Mouse (Mus musculus): ENCODE measurements around the gene Gm45844. TPM values are rescaled to one million over a fixed set of nuclear protein-coding genes. Genes with fewer than 3 reads are reported as not detected.
"Not testable (repeated sequence)": the region's sequence is repeated elsewhere in the genome, so short reads cannot be mapped to it uniquely, and the experiment has no call there.

Gene Gm45844
- total RNA-seq (2021): under 1 TPM; 0.49 to 0.59 TPM
- long read RNA-seq, experiment 1, partial matches to known transcripts: 1 of 1 reads
- long read RNA-seq, experiment 1, other reads (novel, unspliced or antisense): 0 of 1 reads
- long read RNA-seq, experiment 2: 0 reads

- intact Hi-C loops (cut with DNase I; ENCODE audit: low total_unique reads): not testable (repeated sequence)
- peak; percentile 85 for DNase-seq
Measured at GRCm38 (mm10) chr7:7277966-7278567, at the start of gene Gm45844. Gene Gm45844, minus strand, starts transcription at chr7:7278289.

GRCm38 (mm10) chr7:7295595-7295994 lies 17.5 kb upstream of the Gm45844 start:
- intact Hi-C loops (cut with DNase I; ENCODE audit: low total_unique reads): no loop called here

GRCm38 (mm10) chr7:7281383-7281782 lies 3.3 kb upstream of the Gm45844 start:
- no peak for DNase-seq
- intact Hi-C loops (cut with DNase I; ENCODE audit: low total_unique reads): no loop called here

More at GRCm38 (mm10) chr7:7295595-7295994, 17.5 kb upstream of the Gm45844 start:
- peak; percentile 18 for DNase-seq

GRCm38 (mm10) chr7:7277556-7277955 lies 533 bp downstream of the Gm45844 start:
- peak; percentile 24 for DNase-seq
- intact Hi-C loops (cut with DNase I; ENCODE audit: low total_unique reads): not testable (repeated sequence)

GRCm38 (mm10) chr7:7247228-7247627 lies 30.9 kb downstream of the Gm45844 start, which contains the start of gene Vmn2r29:
Gene Vmn2r29, minus strand, starts transcription at chr7:7247328.
- intact Hi-C loops (cut with DNase I; ENCODE audit: low total_unique reads); DNase-seq: not testable (repeated sequence)

GRCm38 (mm10) chr7:7209313-7210151 lies 68.6 kb downstream of the Gm45844 start, which contains the start of gene Zfp772:
Gene Zfp772, minus strand, starts transcription at chr7:7209998.
- DNase-seq; intact Hi-C loops (cut with DNase I; ENCODE audit: low total_unique reads): not testable (repeated sequence)

- intact Hi-C loops (cut with DNase I; ENCODE audit: low total_unique reads): no loop called here
- peak; percentile 55 for DNase-seq
Measured at GRCm38 (mm10) chr7:7188191-7188942, 89.7 kb downstream of the Gm45844 start.

- intact Hi-C loops (cut with DNase I; ENCODE audit: low total_unique reads): no loop called here
- no peak for DNase-seq
Measured at GRCm38 (mm10) chr7:7187417-7188190, 90.5 kb downstream of the Gm45844 start.

GRCm38 (mm10) chr7:7185897-7186296 lies 92.2 kb downstream of the Gm45844 start:
- intact Hi-C loops (cut with DNase I; ENCODE audit: low total_unique reads): no loop called here
- DNase-seq: no peak

- intact Hi-C loops (cut with DNase I; ENCODE audit: low total_unique reads): no loop called here
- DNase-seq: peak; percentile 47
Measured at GRCm38 (mm10) chr7:7171227-7172147, 106.6 kb downstream of the Gm45844 start, which contains the start of gene Zfp418. Gene Zfp418, plus strand, starts transcription at chr7:7171330.

Small RNA genes lying within 50 kb of the gene (microRNA-seq; reads per million reads assigned to microRNA genes)
- gene Mir5620: 1.0 to 2.2 reads per million in 2 experiments

Other genes with a start within 250 kb of the Gm45844 start
- 1 to 10 TPM; 2.7 to 3.4 TPM for gene Zfp954, start 156.8 kb downstream of the Gm45844 start, total RNA-seq (2021)
- gene Zfp773, start 141.5 kb downstream of the Gm45844 start, total RNA-seq (2021): under 1 TPM; 0.12 to 0.22 TPM
- gene Zfp418, start 107.0 kb downstream of the Gm45844 start, total RNA-seq (2021): under 1 TPM; 0.80 to 0.82 TPM
- gene Zfp772, start 68.3 kb downstream of the Gm45844 start, total RNA-seq (2021): 1 to 10 TPM; 1.3 TPM
- under 1 TPM; 0.10 to 0.11 TPM for gene Vmn2r29, start 31.0 kb downstream of the Gm45844 start, total RNA-seq (2021)
- gene Clcn4, start 22.6 kb upstream of the Gm45844 start, total RNA-seq (2021): 10 to 100 TPM; 24.0 to 24.5 TPM
- gene Vmn2r30, start 59.3 kb upstream of the Gm45844 start, total RNA-seq (2021): not detected
- not detected for gene Gm45783, start 96.3 kb upstream of the Gm45844 start, total RNA-seq (2021)
- gene Vmn2r31, start 121.4 kb upstream of the Gm45844 start, total RNA-seq (2021): not detected
- gene Vmn2r32, start 201.7 kb upstream of the Gm45844 start, total RNA-seq (2021): not detected

All from gastrocnemius, postnatal 14 days (tissue).